Mouse (Mus musculus): Measurements from ENCODE around the gene Pcsk4. TPM values are rescaled to one million over a fixed set of nuclear protein-coding genes. Genes with fewer than 3 reads are reported as not detected.

Gene Pcsk4
- total RNA-seq, 2 experiments from 2014 or later: 7.7 to 7.8 TPM

DNA sequence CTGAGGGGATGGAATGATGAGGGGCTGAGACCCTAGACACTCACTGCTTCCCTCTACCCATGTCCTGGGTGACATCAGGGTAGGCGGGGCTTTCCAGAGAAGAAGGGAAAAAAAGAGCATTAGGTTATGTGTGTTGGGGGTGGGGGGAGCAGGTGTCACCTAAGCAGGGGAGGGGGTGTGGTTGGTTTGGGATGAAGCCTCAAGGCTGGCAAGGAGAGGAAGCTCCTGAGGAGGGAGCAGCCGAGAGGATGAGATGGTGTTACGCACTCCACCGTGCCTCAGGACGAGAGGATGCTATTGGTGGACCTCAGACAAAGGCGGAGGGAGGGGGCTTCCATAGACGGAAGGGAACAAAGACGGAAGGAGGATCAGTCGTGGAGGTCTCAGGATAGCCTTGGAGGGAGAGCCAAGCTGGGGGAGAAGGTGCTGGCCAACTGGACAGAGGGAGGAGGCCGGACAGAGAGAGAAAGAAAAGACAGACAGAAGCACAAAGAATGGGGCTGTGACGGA lies 28.6 kb downstream of the Pcsk4 start:
- DNase-seq (ENCODE audit: low spot score in 2 of 2): no peak

GRCm38 (mm10) chr10:80299824-80300223 lies 29.5 kb downstream of the Pcsk4 start:
- DNase-seq (ENCODE audit: low spot score in 2 of 2): no peak

DNA sequence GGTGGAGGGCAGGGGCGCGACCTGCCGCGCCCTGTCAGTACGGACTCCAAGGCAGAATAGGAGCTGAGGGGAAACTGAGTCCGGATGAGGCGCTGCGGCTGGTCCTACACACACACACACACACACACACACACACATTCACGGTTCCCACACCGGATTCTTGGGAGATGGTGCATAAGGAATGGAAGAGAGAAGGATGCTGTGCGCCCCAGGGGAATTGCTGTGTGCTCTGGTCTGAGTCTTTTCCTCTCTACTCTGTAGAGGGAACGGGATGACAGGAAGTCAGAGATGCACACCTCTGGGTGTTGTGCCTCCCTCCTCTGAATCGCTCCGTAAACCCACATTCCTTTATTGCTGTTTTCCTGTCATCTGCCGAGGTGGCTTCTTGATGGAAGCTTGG lies 30.0 kb downstream of the Pcsk4 start:
- no peak for DNase-seq (ENCODE audit: low spot score in 2 of 2)

- no peak for DNase-seq (ENCODE audit: low spot score in 2 of 2)
These were observed 30.6 kb downstream of the Pcsk4 start for GRCm38 (mm10) chr10:80298571-80299281.

DNA sequence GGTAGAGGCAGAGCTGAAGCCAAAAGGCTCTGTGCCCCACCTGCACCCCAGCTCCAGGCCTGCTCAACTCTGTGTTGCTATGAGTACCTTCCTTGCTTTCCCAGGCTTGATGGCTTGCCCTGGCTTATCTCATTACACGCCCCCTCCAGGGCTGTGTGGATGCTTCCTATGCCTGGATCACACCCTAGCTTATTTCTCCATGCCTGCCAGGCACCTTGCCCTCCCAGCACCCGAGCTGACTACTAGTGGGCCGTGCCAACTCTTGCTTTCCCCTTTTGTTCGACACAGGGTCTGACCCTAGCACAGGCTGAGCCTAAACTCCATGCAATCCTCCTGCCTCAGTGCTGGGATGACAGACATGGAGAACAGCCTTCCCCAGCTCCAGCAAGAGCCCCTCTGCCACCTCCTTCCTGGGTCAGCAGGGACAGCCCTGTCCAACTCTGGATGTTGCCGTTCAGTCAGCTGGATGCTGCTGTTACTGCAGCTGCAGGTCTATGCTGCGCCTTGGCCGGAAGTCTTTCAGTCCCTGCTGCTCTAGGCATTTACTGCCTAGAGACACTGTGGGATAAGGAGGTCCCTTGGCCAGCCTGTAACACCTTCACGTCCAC lies 31.7 kb downstream of the Pcsk4 start:
- DNase-seq (ENCODE audit: low spot score in 2 of 2): no peak

GRCm38 (mm10) chr10:80296824-80297223 lies 32.5 kb downstream of the Pcsk4 start:
- no peak for DNase-seq (ENCODE audit: low spot score in 2 of 2)

- DNase-seq (ENCODE audit: low spot score in 2 of 2): peak in 1 of 2 experiments; percentile 54
These were observed 33.5 kb downstream of the Pcsk4 start, which contains the start of gene Apc2 for GRCm38 (mm10) chr10:80295618-80296425. Apc2 (plus strand) TSS chr10:80295977.

- DNase-seq (ENCODE audit: low spot score in 2 of 2): no peak
These were observed 34.5 kb downstream of the Pcsk4 start for GRCm38 (mm10) chr10:80294788-80295303.

GRCm38 (mm10) chr10:80294311-80294710 lies 35.0 kb downstream of the Pcsk4 start:
- DNase-seq (ENCODE audit: low spot score in 2 of 2): no peak

DNA sequence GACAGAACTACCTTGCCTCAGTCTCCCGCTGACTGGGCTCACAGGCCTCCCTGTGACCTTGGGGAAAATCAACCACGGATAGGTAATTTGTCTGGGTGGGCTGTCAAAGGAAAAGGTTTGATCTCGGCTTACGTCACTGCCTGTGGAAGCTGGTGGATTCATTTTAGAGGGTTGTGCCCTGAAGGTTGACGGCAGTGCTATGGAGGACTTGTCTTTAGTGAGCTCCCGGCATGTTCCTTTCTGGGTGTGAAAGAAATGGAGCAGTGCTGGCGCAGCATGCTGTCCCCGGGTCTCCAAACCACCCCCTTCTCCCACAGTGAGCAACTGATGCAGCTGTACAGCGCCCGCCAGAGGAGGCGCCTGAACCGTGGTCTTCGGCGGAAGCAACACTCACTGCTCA lies 36.0 kb downstream of the Pcsk4 start:
- no peak for DNase-seq (ENCODE audit: low spot score in 2 of 2)

- DNase-seq (ENCODE audit: low spot score in 2 of 2): peak; percentile 88 to 89
These were observed 36.8 kb downstream of the Pcsk4 start, which contains the start of gene Rps15 for GRCm38 (mm10) chr10:80292251-80293146. Rps15 (plus strand) TSS chr10:80292453.

DNA sequence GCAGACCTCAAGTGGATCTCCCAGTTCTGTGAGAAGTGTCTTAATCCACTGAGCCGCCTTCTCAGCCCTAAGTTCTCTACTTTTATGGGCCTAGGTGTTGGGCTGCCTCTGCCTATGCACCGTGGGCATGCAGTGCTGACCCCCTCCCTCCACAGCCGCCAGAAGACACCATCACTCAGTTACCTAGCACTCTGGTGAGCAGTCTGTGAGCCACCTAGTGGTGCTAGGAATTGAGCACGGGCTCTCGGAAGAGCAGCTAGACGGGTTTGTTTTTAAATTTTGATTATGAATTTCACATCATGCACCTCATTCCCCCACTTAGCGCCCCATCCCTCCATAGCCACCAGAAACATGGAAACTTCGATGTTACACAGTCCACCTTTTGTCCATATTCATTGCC lies 40.6 kb downstream of the Pcsk4 start:
- DNase-seq (ENCODE audit: low spot score in 2 of 2): no peak

GRCm38 (mm10) chr10:80288097-80288496 lies 41.2 kb downstream of the Pcsk4 start:
- no peak for DNase-seq (ENCODE audit: low spot score in 2 of 2)

DNA sequence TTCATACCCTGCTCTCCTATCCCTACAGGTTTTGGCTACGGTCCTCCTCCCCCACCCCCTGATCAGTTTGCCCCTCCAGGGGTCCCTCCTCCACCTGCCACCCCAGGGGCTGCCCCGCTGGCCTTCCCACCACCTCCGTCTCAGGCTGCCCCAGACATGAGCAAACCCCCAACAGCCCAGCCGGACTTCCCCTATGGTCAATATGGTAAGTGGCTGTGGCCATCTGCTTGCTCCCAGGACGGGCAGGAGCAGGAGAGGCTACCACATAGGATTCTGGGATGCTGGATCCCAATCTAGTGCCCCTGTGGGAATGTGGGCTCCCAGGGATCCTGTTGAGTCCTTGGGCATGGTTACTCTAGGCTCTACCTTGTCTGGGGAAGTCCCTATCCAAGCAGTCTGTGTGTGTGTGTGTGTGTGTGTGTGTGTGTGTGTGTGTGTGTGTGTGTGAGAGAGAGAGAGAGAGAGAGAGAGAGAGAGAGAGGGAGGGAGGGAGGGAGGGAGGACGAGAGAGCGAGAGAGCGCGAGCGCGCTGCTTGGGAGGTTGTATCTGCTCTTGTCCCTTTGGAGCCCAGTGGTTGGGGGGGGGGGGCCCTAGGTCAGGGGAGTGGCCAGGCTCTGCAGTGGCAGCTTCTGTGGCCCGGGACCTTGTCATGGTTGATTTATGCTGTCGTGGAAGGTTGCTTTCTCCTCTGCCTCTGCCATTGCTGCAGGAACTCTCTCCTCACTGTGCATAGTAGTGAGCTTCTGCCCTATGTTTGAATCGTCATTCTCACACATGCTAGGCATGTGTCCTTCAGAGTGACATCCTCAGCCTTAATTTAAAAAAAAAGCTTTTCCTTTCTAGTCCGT lies 43.9 kb downstream of the Pcsk4 start:
- no peak for DNase-seq (ENCODE audit: low spot score in 2 of 2)

- DNase-seq (ENCODE audit: low spot score in 2 of 2): no peak
These were observed 46.5 kb downstream of the Pcsk4 start for GRCm38 (mm10) chr10:80282481-80283441.

DNA sequence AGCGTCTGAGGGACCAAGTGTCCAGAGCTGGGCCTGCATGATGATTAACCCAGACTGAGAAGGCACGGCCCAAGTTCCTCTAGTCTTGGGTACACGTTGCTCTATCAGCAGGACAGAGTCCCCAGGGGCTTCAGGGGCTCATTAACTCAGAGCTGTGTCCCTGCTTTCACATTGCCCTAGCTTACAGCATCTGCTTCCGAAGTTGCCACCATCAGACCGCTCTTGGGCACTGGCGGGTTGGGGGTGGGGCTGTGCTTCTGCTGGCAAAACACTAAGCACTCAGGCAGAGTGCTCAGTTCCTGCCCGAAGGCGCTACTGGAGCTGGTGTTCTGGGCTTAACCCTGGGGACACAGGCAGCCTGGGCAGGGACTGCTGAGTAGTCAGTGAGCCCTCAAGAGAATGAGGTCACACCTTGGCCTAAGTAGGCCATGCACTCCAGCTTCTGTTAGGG lies 47.4 kb downstream of the Pcsk4 start:
- DNase-seq (ENCODE audit: low spot score in 2 of 2): no peak

- no peak for DNase-seq (ENCODE audit: low spot score in 2 of 2)
These were observed 48.0 kb downstream of the Pcsk4 start for GRCm38 (mm10) chr10:80281304-80281703.

GRCm38 (mm10) chr10:80279273-80279672 lies 50.0 kb downstream of the Pcsk4 start:
- no peak for DNase-seq (ENCODE audit: low spot score in 2 of 2)

All from adrenal gland, postnatal 4 days (tissue).